Mouse (Mus musculus): ENCODE data around the gene Tm4sf19. TPM values are rescaled to one million over a fixed set of nuclear protein-coding genes. Genes with fewer than 3 reads are reported as not detected.

The Tm4sf19 gene
- polyA plus RNA-seq, 1 experiment from 2014 or later, result not detected

- no peak for ATAC-seq
- Histone ChIP-seq H3K36me3 (ENCODE audit: control insufficient read depth, insufficient read depth, low read length) (peaks cover 6% of the 10 kb centered on the region; the same call in 1 of the 2 replicates), H3K4me1 (ENCODE audit: control insufficient read depth, insufficient read depth, low read length) (no peaks in the 10 kb centered on the region), H3K27me3 (replicated peaks; ENCODE audit: control insufficient read depth, insufficient read depth, low read length) (no peaks in the 10 kb centered on the region), H3K9me3 (ENCODE audit: control insufficient read depth, low read length) (no peaks in the 10 kb centered on the region), H3K9ac (ENCODE audit: low read depth, low read length) (no peak overlapping the region), H3K27ac (ENCODE audit: low read length) (no peak overlapping the region), H3K4me2 (ENCODE audit: low read depth, low read length) (no peak overlapping the region), H3K4me3 (ENCODE audit: low read length) (no peak overlapping the region)
- 90% methylated on average over 5 of the region's 5 CpGs for WGBS
Observed at GRCm38 (mm10) chr16:32454646-32455045, 54.3 kb downstream of the Tm4sf19 start.

GRCm38 (mm10) chr16:32456086-32456485, 55.8 kb downstream of the Tm4sf19 start:
- Histone ChIP-seq H3K36me3 (ENCODE audit: control insufficient read depth, insufficient read depth, low read length) (peaks cover 6% of the 10 kb centered on the region; the same call in 1 of the 2 replicates), H3K9me3 (ENCODE audit: control insufficient read depth, low read length) (no peaks in the 10 kb centered on the region), H3K9ac (ENCODE audit: low read depth, low read length) (no peak overlapping the region), H3K4me2 (ENCODE audit: low read depth, low read length) (no peak overlapping the region), H3K4me1 (ENCODE audit: control insufficient read depth, insufficient read depth, low read length) (no peaks in the 10 kb centered on the region), H3K4me3 (ENCODE audit: low read length) (no peak overlapping the region), H3K27me3 (replicated peaks; ENCODE audit: control insufficient read depth, insufficient read depth, low read length) (no peaks in the 10 kb centered on the region), H3K27ac (ENCODE audit: low read length) (no peak overlapping the region)
- no peak for ATAC-seq

GRCm38 (mm10) chr16:32456761-32457160, 56.5 kb downstream of the Tm4sf19 start:
- ATAC-seq, result peak; percentile 35; the same call in 1 of the 2 replicates
- Histone ChIP-seq H3K27ac (ENCODE audit: low read length) (0 out of 2 replicates have a peak overlapping the region, but pooled peaks have one; percentile 3), H3K36me3 (ENCODE audit: control insufficient read depth, insufficient read depth, low read length) (peaks cover 6% of the 10 kb centered on the region; the same call in 1 of the 2 replicates), H3K4me2 (ENCODE audit: low read depth, low read length) (no peak overlapping the region), H3K9ac (ENCODE audit: low read depth, low read length) (no peak overlapping the region), H3K4me3 (ENCODE audit: low read length) (no peak overlapping the region), H3K27me3 (replicated peaks; ENCODE audit: control insufficient read depth, insufficient read depth, low read length) (no peaks in the 10 kb centered on the region), H3K9me3 (ENCODE audit: control insufficient read depth, low read length) (no peaks in the 10 kb centered on the region), H3K4me1 (ENCODE audit: control insufficient read depth, insufficient read depth, low read length) (no peaks in the 10 kb centered on the region)
- 76% methylated on average over 1 of the region's 1 CpGs for WGBS

Other genes starting within 250 kb of the Tm4sf19 start
- 13.1 and 13.3 TPM in 2 replicates for gene Nrros, start 234.9 kb upstream of the Tm4sf19 start, polyA plus RNA-seq (2015; fragmentation: Nextera tagmentation; extraction: Ambion mirVana)
- not detected in 2 replicates for gene Bex6, start 220.7 kb upstream of the Tm4sf19 start, polyA plus RNA-seq (2015; fragmentation: Nextera tagmentation; extraction: Ambion mirVana)
- gene Fbxo45, start 153.3 kb upstream of the Tm4sf19 start, polyA plus RNA-seq (2015; fragmentation: Nextera tagmentation; extraction: Ambion mirVana), result 2.6 and 2.7 TPM in 2 replicates
- gene Wdr53, start 153.3 kb upstream of the Tm4sf19 start, polyA plus RNA-seq (2015; fragmentation: Nextera tagmentation; extraction: Ambion mirVana), result 17.2 and 17.6 TPM in 2 replicates
- gene Smco1, start 129.0 kb upstream of the Tm4sf19 start, polyA plus RNA-seq (2015; fragmentation: Nextera tagmentation; extraction: Ambion mirVana), result not detected in 2 replicates
- gene Rnf168, start 123.0 kb upstream of the Tm4sf19 start, polyA plus RNA-seq (2015; fragmentation: Nextera tagmentation; extraction: Ambion mirVana), result 14.4 and 16.8 TPM in 2 replicates
- gene Ubxn7, start 68.2 kb upstream of the Tm4sf19 start, polyA plus RNA-seq (2015; fragmentation: Nextera tagmentation; extraction: Ambion mirVana), result 13.6 and 14.7 TPM in 2 replicates
- 32.5 and 34.0 TPM in 2 replicates for gene Tctex1d2, start 19.2 kb downstream of the Tm4sf19 start, polyA plus RNA-seq (2015; fragmentation: Nextera tagmentation; extraction: Ambion mirVana)
- 79.9 and 83.0 TPM in 2 replicates for gene Pcyt1a, start 30.4 kb downstream of the Tm4sf19 start, polyA plus RNA-seq (2015; fragmentation: Nextera tagmentation; extraction: Ambion mirVana)
- gene Slc51a, start 87.4 kb downstream of the Tm4sf19 start, polyA plus RNA-seq (2015; fragmentation: Nextera tagmentation; extraction: Ambion mirVana), result 157 and 177 TPM in 2 replicates
- gene Zdhhc19, start 95.8 kb downstream of the Tm4sf19 start, polyA plus RNA-seq (2015; fragmentation: Nextera tagmentation; extraction: Ambion mirVana), result 2.1 and 3.0 TPM in 2 replicates
- 56.4 and 64.9 TPM in 2 replicates for gene Tfrc, start 208.4 kb downstream of the Tm4sf19 start, polyA plus RNA-seq (2015; fragmentation: Nextera tagmentation; extraction: Ambion mirVana)
- 7.5 and 7.7 TPM in 2 replicates for gene Tnk2, start 243.4 kb downstream of the Tm4sf19 start, polyA plus RNA-seq (2015; fragmentation: Nextera tagmentation; extraction: Ambion mirVana)

Measured in intestine, embryonic 16.5 days (tissue).